Comparison of ENCODE assay signal across 8 mouse cellular contexts in the genomic region with DNA sequence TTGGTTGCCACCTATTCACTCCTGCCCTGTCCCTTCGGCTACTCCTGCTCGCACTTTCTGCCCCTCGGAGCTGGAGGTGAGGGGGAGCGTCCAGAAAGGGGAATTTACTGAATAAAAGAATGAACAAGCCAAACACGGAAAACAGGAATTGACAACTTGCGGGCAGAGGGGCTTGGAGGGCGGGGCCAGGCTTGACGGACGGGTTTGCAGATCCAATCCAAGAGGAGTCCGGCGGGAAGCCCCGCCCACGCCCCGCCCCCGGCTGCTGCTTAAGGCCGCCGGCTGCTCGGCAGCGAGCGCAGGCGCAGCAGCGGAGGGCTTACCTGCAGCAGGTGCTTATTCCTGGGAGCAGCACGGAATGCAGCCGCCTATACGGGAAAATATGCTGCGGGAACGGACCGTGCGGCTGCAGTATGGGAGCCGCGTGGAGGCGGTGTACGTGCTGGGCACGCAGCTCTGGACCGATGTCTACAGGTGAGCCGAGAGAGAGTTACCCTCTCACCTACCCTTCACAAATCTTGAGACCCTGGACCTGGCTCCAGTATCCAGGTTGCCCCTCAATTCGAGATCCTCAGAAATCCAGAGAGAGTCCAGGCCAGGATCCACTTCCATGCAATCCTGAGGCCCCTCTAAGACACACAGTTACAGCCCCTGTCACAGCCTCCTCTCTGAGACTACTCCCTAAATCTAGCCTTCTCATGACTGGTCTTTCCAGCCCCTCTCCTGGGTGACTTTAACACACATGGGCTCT. TPM values are rescaled to one million over a fixed set of nuclear protein-coding genes. Genes with fewer than 3 reads are reported as not detected.
A peak's percentile ranks its signal among the peaks of the same experiment; 100 is the strongest.
DNase-seq lines count a peak whose midpoint lies in the region; ATAC-seq and TF ChIP-seq lines count a peak whose summit lies in the region.

A gene (plus strand): TSS at position 269 of the 751 bp plus-strand sequence.

- H3K27me3 ChIP-seq in embryonic facial prominence, embryonic 12.5 days, result peaks cover 48% of the 10 kb centered on the region
- peaks cover 68% of the 10 kb centered on the region for H3K27me3 ChIP-seq in limb, embryonic 13.5 days
- 0 out of 2 replicates have a peak, but pooled peaks cover 7% of the 10 kb centered on the region for H3K27me3 ChIP-seq in midbrain, embryonic 14.5 days (ENCODE audit: control insufficient read depth, insufficient read depth, low read length)
- no peaks in the 10 kb centered on the region for H3K27me3 ChIP-seq in small intestine, adult 2 months (ENCODE audit: control insufficient read depth, insufficient read depth, low read length)

- H3K36me3 ChIP-seq in embryonic facial prominence, embryonic 12.5 days, result no peaks in the 10 kb centered on the region
- no peaks in the 10 kb centered on the region for H3K36me3 ChIP-seq in limb, embryonic 13.5 days
- no peaks in the 10 kb centered on the region for H3K36me3 ChIP-seq in midbrain, embryonic 14.5 days (ENCODE audit: control insufficient read depth, insufficient read depth, low read length)
- H3K36me3 ChIP-seq in small intestine, adult 2 months (ENCODE audit: control insufficient read depth, insufficient read depth, low read length), result no peaks in the 10 kb centered on the region

- no peaks in the 10 kb centered on the region for H3K9me3 ChIP-seq in embryonic facial prominence, embryonic 12.5 days
- H3K9me3 ChIP-seq in limb, embryonic 13.5 days, result no peaks in the 10 kb centered on the region
- no peaks in the 10 kb centered on the region for H3K9me3 ChIP-seq in midbrain, embryonic 14.5 days (ENCODE audit: control insufficient read depth, low read length)

- H3K4me3 ChIP-seq in embryonic facial prominence, embryonic 12.5 days, result peak within 1 kb of the TSS; percentile 22
- H3K4me3 ChIP-seq in limb, embryonic 13.5 days, result peak within 1 kb of the TSS; percentile 28
- H3K4me3 ChIP-seq in midbrain, embryonic 14.5 days (replicated peaks; ENCODE audit: low read depth, low read length), result peak within 1 kb of the TSS; percentile 35
- H3K4me3 ChIP-seq in small intestine, adult 2 months (ENCODE audit: low read depth, low read length), result peak within 1 kb of the TSS; percentile 57

- H3K27ac ChIP-seq in embryonic facial prominence, embryonic 12.5 days, result no peak within 1 kb of the TSS
- H3K27ac ChIP-seq in limb, embryonic 13.5 days, result no peak within 1 kb of the TSS
- no peak within 1 kb of the TSS for H3K27ac ChIP-seq in midbrain, embryonic 14.5 days (replicated peaks; ENCODE audit: low read depth, low read length)
- peak within 1 kb of the TSS; percentile 15; the same call in 1 of the 2 replicates for H3K27ac ChIP-seq in small intestine, adult 2 months (ENCODE audit: insufficient read depth, low read depth, low read length)

- WGBS in embryonic facial prominence, embryonic 12.5 days, result 3% methylated on average over 37 of the region's 37 CpGs
- 4% methylated on average over 37 of the region's 37 CpGs for WGBS in limb, embryonic 13.5 days
- WGBS in midbrain, embryonic 14.5 days, result 2% methylated on average over 37 of the region's 37 CpGs
- 2% methylated on average over 37 of the region's 37 CpGs for WGBS in small intestine, adult 2 months

- H3K4me1 ChIP-seq in embryonic facial prominence, embryonic 12.5 days, result peaks cover 7% of the 10 kb centered on the region
- peaks cover 17% of the 10 kb centered on the region for H3K4me1 ChIP-seq in limb, embryonic 13.5 days
- peaks cover 9% of the 10 kb centered on the region; the same call in 1 of the 2 replicates for H3K4me1 ChIP-seq in midbrain, embryonic 14.5 days (ENCODE audit: control insufficient read depth, insufficient read depth, low read length)
- H3K4me1 ChIP-seq in small intestine, adult 2 months (ENCODE audit: control insufficient read depth, insufficient read depth, insufficient read length, low read length), result peaks cover 2% of the 10 kb centered on the region; the same call in 1 of the 2 replicates

- 0 out of 2 replicates have a peak, but pooled peaks have one; percentile 36 for ATAC-seq in embryonic facial prominence, embryonic 12.5 days (ENCODE audit: insufficient number of reproducible peaks, insufficient read depth, low FRiP score, low TSS enrichment)
- ATAC-seq in limb, embryonic 13.5 days (ENCODE audit: low FRiP score, low read depth), result no peak
- ATAC-seq in midbrain, embryonic 14.5 days (ENCODE audit: low FRiP score, low TSS enrichment), result peak; percentile 74

- 0 out of 2 replicates have a peak within 1 kb of the TSS, but pooled peaks have one; percentile 21 for H3K9ac ChIP-seq in embryonic facial prominence, embryonic 12.5 days
- H3K9ac ChIP-seq in limb, embryonic 13.5 days, result no peak within 1 kb of the TSS
- H3K9ac ChIP-seq in midbrain, embryonic 14.5 days (replicated peaks; ENCODE audit: low read length), result peak within 1 kb of the TSS; percentile 26; the same call in 1 of the 2 replicates

- TF ChIP-seq CTCF in small intestine, adult 2 months (IDR thresholded peaks at IDR 0.05; ENCODE audit: extremely low read depth, insufficient read length, insufficient replicate concordance, low read depth, low read length), result no peak

- no peak for TF ChIP-seq POLR2A in small intestine, adult 2 months (IDR thresholded peaks at IDR 0.05; ENCODE audit: low read depth, low read length)

- peak; percentile 64 for DNase-seq in adrenal gland, adult 2 months
- DNase-seq in adrenal gland, adult 8-10 months, result no peak
- peak; percentile 25 for DNase-seq in heart, adult 8-10 months (ENCODE audit: low spot score)
- peak; percentile 64 to 72 for DNase-seq in kidney, adult 8-10 months
- DNase-seq in midbrain, embryonic 14.5 days, result peak; percentile 94

- H3K4me2 ChIP-seq in embryonic facial prominence, embryonic 12.5 days (replicated peaks), result peak within 1 kb of the TSS; percentile 52
- H3K4me2 ChIP-seq in limb, embryonic 13.5 days (replicated peaks), result peak within 1 kb of the TSS; percentile 58
- H3K4me2 ChIP-seq in midbrain, embryonic 14.5 days (ENCODE audit: low read length), result peak within 1 kb of the TSS; percentile 70

RNA-seq across cellular contexts. Expression of the gene that starts here (rescaled TPM):
- 10 to 100 TPM in 1 of 2 experiments, 1 to 10 TPM in 1; 1.7 to 13.8 TPM for total RNA-seq in adrenal gland, adult 2 months (2021)
- 7.7 and 10.5 TPM in 2 replicates for polyA plus RNA-seq in adrenal gland, adult 2 months (2012; rRNA removed)
- total RNA-seq in adrenal gland, adult 8-10 months (2022), result 1 to 10 TPM; 2.4 to 3.1 (median 2.8) TPM
- 3.0 and 3.6 TPM in 2 replicates for polyA plus RNA-seq in embryonic facial prominence, embryonic 12.5 days (2016; fragmentation: Nextera tagmentation; extraction: Ambion mirVana)
- 1 to 10 TPM in 3 of 4 experiments, under 1 TPM in 1; 0.72 to 1.3 (median 1.2) TPM for total RNA-seq in heart, adult 8-10 months (2022)
- 1.2 and 1.3 TPM in 2 replicates for polyA plus RNA-seq in limb, embryonic 13.5 days (2015; fragmentation: Nextera tagmentation; extraction: Ambion mirVana)
- polyA plus RNA-seq in midbrain, embryonic 14.5 days (2014; fragmentation: Nextera tagmentation; extraction: Ambion mirVana), result 1.1 and 1.7 TPM in 2 replicates
- polyA plus RNA-seq in small intestine, adult 2 months (2012; rRNA removed), result 2.3 and 5.3 TPM in 2 replicates
